Mouse (Mus musculus) cerebellum, adult 2 months (tissue): ENCODE data around the gene Mapre1. TPM values are rescaled to one million over a fixed set of nuclear protein-coding genes. Genes with fewer than 3 reads are reported as not detected.

Experiments
- DNase-seq, 2 experiments: peaks; one replicate each; pipeline ENCODE4 v3.0.0; 2021
- H3K27ac ChIP-seq: fragments of 200-500 bp; 2 replicates; pipeline ENCODE4 v1.5.1; 2012; ENCODE audit warnings: low read length, control low read depth, inconsistent platforms; ENCODE audit not compliant: insufficient read depth
- H3K27me3 ChIP-seq: fragments of 200-500 bp; 2 replicates; pipeline ENCODE4 v1.6.1; 2012; ENCODE audit warnings: inconsistent platforms, mild to moderate bottlenecking, low read length, moderate library complexity; ENCODE audit not compliant: control insufficient read depth, insufficient read depth
- H3K4me1 ChIP-seq: fragments of 200-500 bp; 2 replicates; pipeline ENCODE4 v1.6.1; 2011; ENCODE audit warnings: low read length; ENCODE audit not compliant: control insufficient read depth, insufficient read depth
- H3K4me3 ChIP-seq: fragments of 200-500 bp; replicated peaks from 2 replicates; pipeline ENCODE3; 2011; ENCODE audit warnings: mild to moderate bottlenecking, low read depth, low read length, control low read depth; ENCODE audit not compliant: insufficient read depth
- CTCF ChIP-seq: fragments of 200-500 bp; IDR thresholded peaks from 2 replicates; pipeline ENCODE4 v1.5.1; 2011; ENCODE audit warnings: low read depth, mild to moderate bottlenecking, control low read depth, low read length, moderate library complexity, borderline replicate concordance; ENCODE audit not compliant: insufficient read depth
- whole genome bisulfite sequencing: fragments of 180-500 bp; shearing (Covaris S2); methylation state at CpG from one replicate; pipeline ENCODE4 v1.1.7; 2018; 5-methylcytosine and 5-hydroxymethylcytosine counted together
- polyA plus RNA-seq: library from polyadenylated mRNA; depleted of rRNA; stranded (reverse); fragments of >200 nt; gene quantifications from 2 replicates; pipeline ENCODE4 v1.2.3, GENCODE M21; 2012; rRNA removed

Gene Mapre1
- polyA plus RNA-seq, 1 experiment: 22.8 TPM

- Histone ChIP-seq H3K4me1 (peaks cover 1% of the 10 kb centered on the region), H3K27me3 (no peaks in the 10 kb centered on the region), H3K4me3 (no peak overlapping the region), H3K27ac (no peak overlapping the region)
- WGBS: 97% methylated on average over 2 of the region's 2 CpGs
- DNase-seq: no peak
- TF ChIP-seq CTCF: no peak
Observed at GRCm38 (mm10) chr2:153822005-153822543, 81.0 kb downstream of the Mapre1 start.

Other genes with a start within 250 kb of the Mapre1 start
- gene 4930404H24Rik, start 248.5 kb upstream of the Mapre1 start, polyA plus RNA-seq: not detected in 2 replicates
- gene Nol4l, start 211.3 kb upstream of the Mapre1 start, polyA plus RNA-seq: 23.1 and 24.3 TPM in 2 replicates
- gene Commd7, start 108.5 kb upstream of the Mapre1 start, polyA plus RNA-seq: 30.2 and 32.5 TPM in 2 replicates
- 1.6 and 2.6 TPM in 2 replicates for gene Dnmt3b, start 91.8 kb upstream of the Mapre1 start, polyA plus RNA-seq
- gene Dnmt3c, start 44.6 kb upstream of the Mapre1 start, polyA plus RNA-seq: 0.06 and 0.10 TPM in 2 replicates
- 0.23 and 0.29 TPM in 2 replicates for gene Efcab8, start 38.7 kb downstream of the Mapre1 start, polyA plus RNA-seq
- not detected in 2 replicates for gene Sun5, start 129.8 kb downstream of the Mapre1 start, polyA plus RNA-seq
- 0.31 and 0.59 TPM in 2 replicates for gene Bpifb2, start 133.8 kb downstream of the Mapre1 start, polyA plus RNA-seq
- gene Bpifb6, start 159.1 kb downstream of the Mapre1 start, polyA plus RNA-seq: 0.16 and 0.22 TPM in 2 replicates
- gene Bpifb3, start 177.0 kb downstream of the Mapre1 start, polyA plus RNA-seq: not detected in 2 replicates
- 0.05 and 0.13 TPM in 2 replicates for gene Bpifb4, start 196.9 kb downstream of the Mapre1 start, polyA plus RNA-seq
- not detected in 2 replicates for gene Bpifa6, start 233.7 kb downstream of the Mapre1 start, polyA plus RNA-seq